Mouse (Mus musculus) lung, embryonic 16.5 days (tissue): ENCODE measurements around the gene Ctcfl. TPM values are rescaled to one million over a fixed set of nuclear protein-coding genes. Genes with fewer than 3 reads are reported as not detected.

Source experiments
- ATAC-seq: fragments of 200-750 bp; cut with Nextera tagmentation; 2 replicates; pipeline ENCODE4 v1.8.0; 2017; ENCODE audit warnings: low read depth, mild to moderate bottlenecking, moderate library complexity
- H3K27ac ChIP-seq: fragments of 300-500 bp; sonication (generic); 2 replicates; pipeline ENCODE4 v1.5.1; 2014; ENCODE audit warnings: mild to moderate bottlenecking, control low read depth, low read length
- H3K27me3 ChIP-seq: fragments of 300-500 bp; sonication (generic); 2 replicates; pipeline ENCODE4 v1.6.1; 2014; ENCODE audit warnings: low read depth, low read length, mixed read lengths; ENCODE audit not compliant: control insufficient read depth, insufficient read depth
- H3K36me3 ChIP-seq: fragments of 300-500 bp; sonication (generic); 2 replicates; pipeline ENCODE4 v1.6.1; 2014; ENCODE audit warnings: low read length; ENCODE audit not compliant: control insufficient read depth, insufficient read depth
- H3K4me1 ChIP-seq: fragments of 300-500 bp; sonication (generic); replicated peaks from 2 replicates; pipeline ENCODE4 v1.6.1; 2014; ENCODE audit warnings: low read length, mixed read lengths; ENCODE audit not compliant: control insufficient read depth, insufficient read depth
- H3K4me2 ChIP-seq: fragments of 300-500 bp; sonication (generic); 2 replicates; pipeline ENCODE4 v1.6.1; 2014; ENCODE audit warnings: low read depth, low read length, control low read depth
- H3K4me3 ChIP-seq: fragments of 300-500 bp; sonication (generic); 2 replicates; pipeline ENCODE4 v1.5.1; 2014; ENCODE audit warnings: mild to moderate bottlenecking, low read length, control low read depth
- H3K9ac ChIP-seq: fragments of 300-500 bp; sonication (generic); 2 replicates; pipeline ENCODE4 v1.6.1; 2014; ENCODE audit warnings: low read length, control low read depth
- H3K9me3 ChIP-seq: fragments of 300-500 bp; sonication (generic); 2 replicates; pipeline ENCODE4 v1.6.1; 2016; ENCODE audit warnings: low read length; ENCODE audit not compliant: control insufficient read depth
- WGBS: fragments of 180-500 bp; shearing (Covaris S2); extraction: QIAGEN DNeasy Blood & Tissue Kit; methylation state at CpG from one replicate; pipeline ENCODE4 v1.1.7; 2014; 5-methylcytosine and 5-hydroxymethylcytosine counted together
- polyA plus RNA-seq: library from polyadenylated mRNA; unstranded; fragments of >200 nt; fragmentation: Nextera tagmentation; extraction: Ambion mirVana; gene quantifications from 2 replicates; pipeline ENCODE4 v1.2.1, GENCODE M21; 2015

The Ctcfl gene
- polyA plus RNA-seq, 1 experiment from 2014 or later: 0.16 TPM

GRCm38 (mm10) chr2:173157871-173158270, 38.5 kb upstream of the Ctcfl start:
- ATAC-seq: no peak
- Histone ChIP-seq H3K9ac (no peak overlapping the region), H3K9me3 (no peaks in the 10 kb centered on the region), H3K36me3 (no peaks in the 10 kb centered on the region), H3K4me2 (no peak overlapping the region), H3K4me3 (no peak overlapping the region), H3K27ac (no peak overlapping the region), H3K4me1 (0 out of 2 replicates have a peak, but pooled peaks cover 2% of the 10 kb centered on the region), H3K27me3 (no peaks in the 10 kb centered on the region)
- WGBS: 93% methylated on average over 4 of the region's 4 CpGs

DNA sequence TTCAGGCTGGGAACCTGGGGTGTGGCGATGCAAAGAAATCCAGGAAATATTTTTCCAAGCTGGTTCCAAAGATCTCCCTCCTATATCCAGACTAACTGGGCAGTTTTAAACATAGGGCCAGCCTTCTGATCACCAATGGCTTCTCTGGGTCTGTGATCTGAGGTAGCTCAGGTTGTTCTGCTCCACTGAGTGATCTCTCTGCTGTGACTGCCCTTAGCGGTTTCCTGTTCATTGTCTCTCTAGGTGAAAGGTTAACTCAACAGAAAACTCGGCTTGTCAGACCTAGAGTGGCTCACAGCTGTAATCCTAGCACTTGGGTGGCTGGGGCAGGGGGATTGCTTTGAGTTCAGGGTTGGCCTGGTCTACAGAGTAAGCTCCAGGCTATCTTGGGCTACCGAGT, 38.1 kb upstream of the Ctcfl start:
- no peaks in the 10 kb centered on the region for H3K27me3 ChIP-seq
- WGBS: 53% methylated on average over 4 of the region's 4 CpGs
- H3K9ac ChIP-seq: no peak overlapping the region
- no peak overlapping the region for H3K4me2 ChIP-seq
- no peak for ATAC-seq
- 0 out of 2 replicates have a peak, but pooled peaks cover 2% of the 10 kb centered on the region for H3K4me1 ChIP-seq
- H3K9me3 ChIP-seq: no peaks in the 10 kb centered on the region
- H3K4me3 ChIP-seq: no peak overlapping the region
- no peaks in the 10 kb centered on the region for H3K36me3 ChIP-seq
- no peak overlapping the region for H3K27ac ChIP-seq

DNA sequence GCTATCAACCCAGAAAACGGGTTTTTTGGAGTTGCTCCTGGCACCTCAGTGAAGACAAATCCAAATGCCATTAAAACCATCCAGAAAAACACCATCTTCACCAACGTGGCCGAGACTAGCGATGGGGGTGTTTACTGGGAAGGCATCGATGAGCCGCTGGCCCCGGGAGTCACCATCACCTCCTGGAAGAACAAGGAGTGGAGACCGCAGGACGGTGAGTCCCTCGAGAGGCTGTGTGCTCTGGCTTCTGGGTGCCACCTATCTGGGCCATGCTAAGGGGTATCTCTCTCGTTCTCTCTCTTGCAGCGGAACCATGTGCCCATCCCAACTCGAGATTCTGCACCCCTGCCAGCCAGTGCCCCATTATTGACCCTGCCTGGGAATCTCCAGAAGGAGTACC, 37.6 kb upstream of the Ctcfl start:
- Histone ChIP-seq H3K4me1 (0 out of 2 replicates have a peak, but pooled peaks cover 2% of the 10 kb centered on the region), H3K27ac (no peak overlapping the region), H3K4me3 (no peak overlapping the region), H3K9me3 (no peaks in the 10 kb centered on the region), H3K27me3 (no peaks in the 10 kb centered on the region), H3K4me2 (no peak overlapping the region), H3K9ac (no peak overlapping the region), H3K36me3 (no peaks in the 10 kb centered on the region)
- WGBS: 81% methylated on average over 13 of the region's 13 CpGs
- no peak for ATAC-seq

- ATAC-seq: no peak
- H3K4me1 ChIP-seq: 0 out of 2 replicates have a peak, but pooled peaks cover 2% of the 10 kb centered on the region
- H3K27me3 ChIP-seq: no peaks in the 10 kb centered on the region
These were observed 36.6 kb upstream of the Ctcfl start for GRCm38 (mm10) chr2:173155907-173156306.

DNA sequence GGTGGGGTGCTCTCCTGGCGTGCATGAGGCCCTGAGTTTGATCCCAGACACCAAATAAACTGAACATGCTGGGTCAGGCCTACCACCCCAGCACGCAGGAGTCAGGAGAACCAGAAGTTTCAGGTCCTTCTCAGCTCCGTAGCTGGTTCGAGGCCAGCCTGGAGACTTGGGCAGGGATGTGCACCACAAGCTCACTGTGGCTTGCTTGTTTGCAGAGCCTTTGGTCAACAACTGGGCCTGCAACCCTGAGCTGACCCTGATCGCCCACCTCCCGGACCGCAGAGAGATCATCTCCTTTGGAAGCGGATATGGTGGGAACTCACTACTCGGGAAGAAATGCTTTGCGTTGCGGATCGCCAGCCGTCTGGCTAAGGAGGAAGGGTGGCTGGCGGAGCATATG, 35.6 kb upstream of the Ctcfl start:
- Histone ChIP-seq H3K9ac (no peak overlapping the region), H3K4me3 (no peak overlapping the region), H3K27me3 (no peaks in the 10 kb centered on the region), H3K4me1 (0 out of 2 replicates have a peak, but pooled peaks cover 2% of the 10 kb centered on the region), H3K27ac (no peak overlapping the region), H3K9me3 (no peaks in the 10 kb centered on the region), H3K4me2 (no peak overlapping the region), H3K36me3 (no peaks in the 10 kb centered on the region)
- 89% methylated on average over 14 of the region's 14 CpGs for WGBS
- ATAC-seq: no peak

More at GRCm38 (mm10) chr2:173155907-173156306, 36.6 kb upstream of the Ctcfl start:
- Histone ChIP-seq H3K9me3 (no peaks in the 10 kb centered on the region), H3K4me2 (no peak overlapping the region), H3K4me3 (no peak overlapping the region), H3K27ac (no peak overlapping the region), H3K36me3 (no peaks in the 10 kb centered on the region), H3K9ac (no peak overlapping the region)
- WGBS: 87% methylated on average over 10 of the region's 10 CpGs

DNA sequence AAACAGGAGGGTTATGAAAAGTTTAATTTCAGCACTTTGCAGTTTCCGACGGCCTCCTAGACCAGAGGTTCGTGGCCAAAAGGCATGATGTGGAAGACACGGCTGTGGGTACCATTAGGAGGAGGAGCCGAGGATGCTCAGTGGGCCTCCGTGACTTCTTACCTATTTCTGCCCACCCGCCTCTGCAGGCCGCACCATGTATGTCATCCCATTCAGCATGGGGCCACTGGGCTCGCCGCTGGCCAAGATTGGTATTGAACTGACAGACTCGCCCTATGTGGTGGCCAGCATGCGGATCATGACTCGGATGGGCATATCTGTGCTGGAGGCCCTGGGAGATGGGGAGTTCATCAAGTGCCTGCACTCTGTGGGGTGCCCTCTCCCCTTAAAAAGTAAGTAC, 35.2 kb upstream of the Ctcfl start:
- Histone ChIP-seq H3K9me3 (no peaks in the 10 kb centered on the region), H3K4me2 (no peak overlapping the region), H3K4me1 (no peaks in the 10 kb centered on the region), H3K27ac (no peak overlapping the region), H3K4me3 (no peak overlapping the region), H3K36me3 (no peaks in the 10 kb centered on the region), H3K9ac (no peak overlapping the region), H3K27me3 (no peaks in the 10 kb centered on the region)
- 87% methylated on average over 13 of the region's 13 CpGs for WGBS
- ATAC-seq: no peak

DNA sequence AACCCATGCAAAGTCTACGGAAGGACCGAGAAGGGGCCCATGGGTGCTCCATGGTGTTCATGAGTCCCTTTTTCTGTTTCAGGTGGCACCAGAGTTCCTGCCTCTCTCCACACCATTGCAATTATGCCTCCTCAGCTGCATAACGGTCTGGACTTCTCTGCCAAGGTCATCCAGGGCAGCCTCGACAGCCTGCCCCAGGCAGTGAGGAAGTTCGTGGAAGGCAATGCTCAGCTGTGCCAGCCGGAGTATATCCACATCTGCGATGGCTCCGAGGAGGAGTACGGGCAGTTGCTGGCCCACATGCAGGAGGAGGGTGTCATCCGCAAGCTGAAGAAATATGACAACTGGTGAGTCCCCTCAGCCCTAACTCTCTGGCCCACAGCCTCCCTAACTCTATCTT, 33.9 kb upstream of the Ctcfl start:
- H3K27me3 ChIP-seq: no peaks in the 10 kb centered on the region
- no peak overlapping the region for H3K9ac ChIP-seq
- H3K9me3 ChIP-seq: no peaks in the 10 kb centered on the region
- H3K27ac ChIP-seq: no peak overlapping the region
- no peaks in the 10 kb centered on the region for H3K36me3 ChIP-seq
- H3K4me3 ChIP-seq: no peak overlapping the region
- WGBS: 79% methylated on average over 10 of the region's 10 CpGs
- no peak for ATAC-seq
- no peak overlapping the region for H3K4me2 ChIP-seq
- H3K4me1 ChIP-seq: no peaks in the 10 kb centered on the region

- H3K27me3 ChIP-seq: no peaks in the 10 kb centered on the region
- WGBS: 57% methylated on average over 13 of the region's 13 CpGs
- no peaks in the 10 kb centered on the region for H3K36me3 ChIP-seq
- H3K4me1 ChIP-seq: no peaks in the 10 kb centered on the region
- H3K4me2 ChIP-seq: no peak within 1 kb of the TSS
- H3K9me3 ChIP-seq: no peaks in the 10 kb centered on the region
- 0 out of 2 replicates have a peak, but pooled peaks have one; percentile 28 for ATAC-seq
- H3K27ac ChIP-seq: no peak within 1 kb of the TSS
- no peak within 1 kb of the TSS for H3K9ac ChIP-seq
- H3K4me3 ChIP-seq: no peak within 1 kb of the TSS
These were observed 33.3 kb upstream of the Ctcfl start, which contains the start of gene Pck1 for GRCm38 (mm10) chr2:173152436-173153151. Gene Pck1, plus strand, starts transcription at chr2:173153048.

GRCm38 (mm10) chr2:173151784-173152284, 32.5 kb upstream of the Ctcfl start:
- ATAC-seq: no peak
- 75% methylated on average over 7 of the region's 7 CpGs for WGBS
- Histone ChIP-seq H3K9me3 (no peaks in the 10 kb centered on the region), H3K36me3 (no peaks in the 10 kb centered on the region), H3K27ac (no peak overlapping the region), H3K27me3 (no peaks in the 10 kb centered on the region), H3K4me1 (no peaks in the 10 kb centered on the region), H3K4me3 (no peak overlapping the region), H3K9ac (no peak overlapping the region), H3K4me2 (no peak overlapping the region)
